Mouse (Mus musculus) liver, embryonic 13.5 days (tissue): ENCODE results near the gene Cfap73. TPM values are rescaled to one million over a fixed set of nuclear protein-coding genes. Genes with fewer than 3 reads are reported as not detected.

Source experiments
- ATAC-seq: fragments of 200-750 bp; cut with Nextera tagmentation; 2 replicates; pipeline ENCODE4 v1.8.0; 2017; ENCODE audit warnings: low read depth, mild to moderate bottlenecking, moderate number of reproducible peaks, moderate library complexity
- DNase-seq: peaks from one replicate; pipeline ENCODE4 v3.0.0; 2022
- H3K27ac ChIP-seq: fragments of 300-500 bp; sonication (generic); 2 replicates; pipeline ENCODE4 v1.5.1; 2015; ENCODE audit warnings: moderate library complexity, mild to moderate bottlenecking, inconsistent platforms
- H3K27me3 ChIP-seq: fragments of 300-500 bp; sonication (generic); 2 replicates; pipeline ENCODE4 v1.6.1; 2015; ENCODE audit warnings: mild to moderate bottlenecking, inconsistent platforms
- H3K36me3 ChIP-seq: fragments of 300-500 bp; sonication (generic); 2 replicates; pipeline ENCODE4 v1.6.1; 2015; ENCODE audit warnings: mild to moderate bottlenecking, inconsistent platforms
- H3K4me1 ChIP-seq: fragments of 300-500 bp; sonication (generic); replicated peaks from 2 replicates; pipeline ENCODE4 v1.6.1; 2015; ENCODE audit warnings: inconsistent platforms
- H3K4me2 ChIP-seq: fragments of 300-500 bp; sonication (generic); 2 replicates; pipeline ENCODE4 v1.6.1; 2015; ENCODE audit warnings: inconsistent platforms, mild to moderate bottlenecking, moderate library complexity
- H3K4me3 ChIP-seq: fragments of 300-500 bp; sonication (generic); replicated peaks from 2 replicates; pipeline ENCODE4 v1.5.1; 2015; ENCODE audit warnings: mild to moderate bottlenecking, inconsistent platforms
- H3K9ac ChIP-seq: fragments of 300-500 bp; sonication (generic); 2 replicates; pipeline ENCODE4 v1.6.1; 2015; ENCODE audit warnings: mild to moderate bottlenecking, inconsistent platforms
- H3K9me3 ChIP-seq: fragments of 300-500 bp; sonication (generic); replicated peaks from 2 replicates; pipeline ENCODE4 v1.6.1; 2016; ENCODE audit warnings: inconsistent platforms
- WGBS: fragments of 180-500 bp; shearing (Covaris S2); methylation state at CpG from one replicate; pipeline ENCODE4 v1.1.7; 2015; ENCODE audit not compliant: insufficient replicate concordance; 5-methylcytosine and 5-hydroxymethylcytosine counted together
- polyA plus RNA-seq: library from polyadenylated mRNA; unstranded; fragments of >200 nt; fragmentation: Nextera tagmentation; extraction: Ambion mirVana; gene quantifications from 2 replicates; pipeline ENCODE4 v1.2.1, GENCODE M21; 2015

The Cfap73 gene
- polyA plus RNA-seq: not detected in 2 replicates

DNA sequence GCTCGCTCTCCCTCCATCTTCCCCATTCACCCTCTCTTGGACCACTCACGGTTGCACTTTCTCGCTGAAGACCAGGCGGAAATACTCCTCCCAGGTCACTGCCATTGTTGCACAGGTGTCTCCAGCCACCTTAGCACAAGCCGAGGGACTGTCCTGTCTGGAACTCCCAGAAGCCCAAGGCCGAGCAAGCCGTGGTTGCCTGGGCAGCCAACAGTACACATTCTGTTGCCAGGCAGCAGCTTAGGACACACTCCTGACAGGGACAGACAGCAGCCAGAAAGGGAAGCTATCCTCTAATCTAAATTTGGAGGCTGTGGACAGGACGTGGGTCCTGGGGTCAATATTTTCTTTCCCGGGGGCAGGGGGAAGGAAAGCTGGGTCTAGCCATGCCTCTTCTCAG is at the start of gene Cfap73:
TSS of gene Cfap73 (minus strand) at position 105 of the 400 bp plus-strand sequence.
- ATAC-seq (no peak), DNase-seq (no peak)
- H3K36me3 ChIP-seq: no peaks in the 10 kb centered on the region
- WGBS: 41% methylated on average over 9 of the region's 9 CpGs
- no peak within 1 kb of the TSS for H3K27ac ChIP-seq
- H3K9ac ChIP-seq: no peak within 1 kb of the TSS
- H3K4me3 ChIP-seq: no peak within 1 kb of the TSS
- no peak within 1 kb of the TSS for H3K4me2 ChIP-seq
- peaks cover 49% of the 10 kb centered on the region for H3K27me3 ChIP-seq
- peaks cover 5% of the 10 kb centered on the region; the same call in 1 of the 2 replicates for H3K9me3 ChIP-seq
- no peaks in the 10 kb centered on the region for H3K4me1 ChIP-seq

DNA sequence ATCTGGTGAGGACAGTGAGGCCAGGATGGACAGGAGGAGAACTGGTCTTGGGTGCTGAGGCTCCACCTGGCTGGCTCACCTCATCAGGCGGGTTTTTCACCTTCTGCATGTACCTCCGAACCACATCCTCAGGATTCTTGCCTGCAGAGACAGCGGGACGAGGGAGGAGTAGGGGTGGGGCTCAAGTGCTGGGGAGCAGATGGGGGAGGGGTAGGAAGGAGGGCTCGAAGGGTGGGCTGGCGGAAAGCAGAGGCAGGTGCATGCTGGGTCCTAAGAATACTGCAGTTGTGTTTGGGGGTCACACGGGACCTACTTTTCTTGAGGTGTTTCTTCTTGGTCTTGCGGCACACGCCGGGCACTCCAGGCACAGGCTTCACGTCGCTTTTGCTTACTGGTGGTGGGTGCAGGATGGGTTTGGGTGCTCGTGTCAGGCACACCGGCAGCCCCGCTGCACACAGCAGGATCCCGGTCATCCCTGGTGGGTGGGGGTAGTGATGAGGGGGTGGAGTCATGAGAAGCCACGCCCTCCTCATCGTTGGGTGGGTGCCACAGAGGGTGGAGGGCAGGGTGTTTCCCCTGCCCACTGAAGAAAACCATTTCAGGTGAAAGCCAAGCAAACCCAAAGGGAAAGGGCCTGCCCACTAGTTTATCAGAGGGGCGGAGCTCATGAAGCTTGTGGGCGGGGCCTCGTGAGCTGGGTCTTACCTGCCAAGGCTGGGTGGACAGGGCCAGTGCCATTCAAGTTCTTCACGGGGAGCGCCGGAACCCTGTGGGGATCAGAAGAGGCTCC is 49.1 kb upstream of the Cfap73 start:
- no peak overlapping the region for H3K4me2 ChIP-seq
- no peak for DNase-seq

DNA sequence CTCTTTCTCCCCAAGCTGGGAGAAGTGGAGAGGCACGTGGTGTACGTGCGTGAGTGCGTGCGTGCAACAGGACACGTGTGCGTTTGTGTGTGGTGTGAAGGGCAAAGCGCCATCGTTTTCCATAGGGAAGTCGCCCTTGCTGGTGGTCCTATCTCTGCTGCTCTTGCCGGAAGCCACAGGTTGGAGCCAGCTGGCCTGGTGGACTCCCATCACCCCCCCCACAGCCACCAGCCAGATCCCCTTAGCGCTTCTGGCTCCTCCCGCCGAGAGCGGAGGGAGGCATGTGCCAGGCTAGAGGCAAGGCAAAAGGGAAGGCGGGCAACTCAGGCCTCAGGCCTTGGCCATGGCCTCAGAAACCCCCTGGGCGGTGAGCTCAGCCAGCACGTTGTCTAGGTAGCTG is 46.9 kb upstream of the Cfap73 start:
- H3K9ac ChIP-seq: no peak overlapping the region
- no peak for DNase-seq
- H3K4me3 ChIP-seq: no peak overlapping the region
- no peak overlapping the region for H3K27ac ChIP-seq
- H3K4me1 ChIP-seq: no peaks in the 10 kb centered on the region
- peaks cover 66% of the 10 kb centered on the region for H3K27me3 ChIP-seq
- no peak overlapping the region for H3K4me2 ChIP-seq
- no peaks in the 10 kb centered on the region for H3K9me3 ChIP-seq
- WGBS: 73% methylated on average over 18 of the region's 18 CpGs
- no peak for ATAC-seq
- no peaks in the 10 kb centered on the region for H3K36me3 ChIP-seq

More for the DNA sequence above, 49.1 kb upstream of the Cfap73 start:
- Histone ChIP-seq H3K36me3 (no peaks in the 10 kb centered on the region), H3K9me3 (no peaks in the 10 kb centered on the region), H3K4me3 (no peak overlapping the region), H3K4me1 (0 out of 2 replicates have a peak, but pooled peaks cover 2% of the 10 kb centered on the region), H3K27me3 (peaks cover 66% of the 10 kb centered on the region), H3K9ac (no peak overlapping the region), H3K27ac (no peak overlapping the region)
- ATAC-seq: no peak
- 10% methylated on average over 24 of the region's 24 CpGs for WGBS

DNA sequence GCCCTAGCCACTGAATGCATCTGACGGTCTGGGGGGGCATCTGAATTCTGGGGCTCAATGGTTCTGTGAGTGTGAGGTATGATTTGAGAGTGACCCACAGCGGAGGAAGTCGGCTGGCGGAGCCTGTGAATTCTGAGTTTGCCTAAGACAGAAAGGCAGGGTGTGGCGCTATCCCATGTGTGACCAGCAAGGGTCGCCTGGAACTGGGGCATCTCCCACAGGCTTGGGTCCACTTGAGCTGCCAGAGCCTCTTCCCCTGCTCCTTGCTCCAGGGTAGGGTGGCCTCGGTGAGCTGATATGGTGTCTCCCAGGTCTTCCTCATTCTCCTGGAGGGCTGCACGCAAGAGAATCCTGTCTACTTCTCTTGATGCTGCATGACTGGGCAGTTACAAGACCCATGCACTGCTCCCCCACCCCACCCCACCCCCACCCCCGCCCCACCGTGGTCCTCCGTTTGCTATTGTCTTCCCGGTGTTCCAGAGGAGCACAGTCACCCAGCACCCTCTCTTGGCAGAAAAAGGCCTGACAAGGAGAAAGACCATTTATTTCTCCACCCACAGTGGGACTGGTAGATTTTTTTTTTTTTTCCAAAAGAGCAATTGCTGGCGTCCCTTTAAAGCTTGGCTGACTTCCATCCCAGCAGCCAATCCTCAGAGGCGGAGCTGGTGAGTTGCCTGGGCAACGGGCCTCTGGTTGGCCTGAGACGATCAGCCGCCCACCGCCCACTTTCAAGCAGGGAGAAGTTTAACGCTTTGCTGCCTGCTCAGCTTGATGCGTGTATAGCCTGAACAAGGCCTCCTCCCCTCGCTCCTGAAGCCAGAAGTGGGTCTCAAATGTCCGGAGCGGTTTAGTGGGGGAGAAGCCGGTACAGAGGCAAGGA is 45.9 kb upstream of the Cfap73 start:
- peak; percentile 16 for DNase-seq
- no peak overlapping the region for H3K27ac ChIP-seq
- H3K9ac ChIP-seq: no peak overlapping the region
- no peaks in the 10 kb centered on the region for H3K9me3 ChIP-seq
- WGBS: 5% methylated on average over 24 of the region's 24 CpGs
- peak overlapping the region; percentile 32; the same call in 1 of the 2 replicates for H3K4me2 ChIP-seq
- H3K4me3 ChIP-seq: no peak overlapping the region
- ATAC-seq: peak; percentile 51
- peaks cover 58% of the 10 kb centered on the region for H3K27me3 ChIP-seq
- H3K4me1 ChIP-seq: no peaks in the 10 kb centered on the region
- no peaks in the 10 kb centered on the region for H3K36me3 ChIP-seq

DNA sequence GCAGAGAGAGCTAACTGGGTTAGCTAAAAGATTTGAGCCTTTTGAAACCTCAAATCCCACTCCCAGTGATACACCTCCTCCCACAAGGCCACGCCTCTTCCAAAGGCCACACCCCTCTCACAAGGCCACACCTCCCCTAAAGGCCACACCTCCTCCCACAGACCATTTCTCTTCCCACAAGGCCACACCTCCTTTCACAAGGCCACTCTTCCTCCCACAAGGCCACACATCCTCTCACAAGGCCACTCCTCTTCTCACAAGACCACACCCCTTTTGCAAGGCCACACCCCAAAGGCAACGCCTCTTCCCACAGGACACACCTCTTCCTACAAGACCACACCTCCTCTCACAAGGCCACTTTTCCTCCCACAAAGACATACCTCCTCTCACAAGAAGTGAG is 43.5 kb upstream of the Cfap73 start:
- Histone ChIP-seq H3K27me3 (peaks cover 34% of the 10 kb centered on the region), H3K36me3 (no peaks in the 10 kb centered on the region), H3K9me3 (no peaks in the 10 kb centered on the region), H3K4me1 (no peaks in the 10 kb centered on the region), H3K4me2 (no peak overlapping the region), H3K9ac (no peak overlapping the region), H3K27ac (no peak overlapping the region), H3K4me3 (no peak overlapping the region)
- DNase-seq (no peak), ATAC-seq (no peak)
- WGBS: 17% methylated on average over 2 of the region's 2 CpGs

DNA sequence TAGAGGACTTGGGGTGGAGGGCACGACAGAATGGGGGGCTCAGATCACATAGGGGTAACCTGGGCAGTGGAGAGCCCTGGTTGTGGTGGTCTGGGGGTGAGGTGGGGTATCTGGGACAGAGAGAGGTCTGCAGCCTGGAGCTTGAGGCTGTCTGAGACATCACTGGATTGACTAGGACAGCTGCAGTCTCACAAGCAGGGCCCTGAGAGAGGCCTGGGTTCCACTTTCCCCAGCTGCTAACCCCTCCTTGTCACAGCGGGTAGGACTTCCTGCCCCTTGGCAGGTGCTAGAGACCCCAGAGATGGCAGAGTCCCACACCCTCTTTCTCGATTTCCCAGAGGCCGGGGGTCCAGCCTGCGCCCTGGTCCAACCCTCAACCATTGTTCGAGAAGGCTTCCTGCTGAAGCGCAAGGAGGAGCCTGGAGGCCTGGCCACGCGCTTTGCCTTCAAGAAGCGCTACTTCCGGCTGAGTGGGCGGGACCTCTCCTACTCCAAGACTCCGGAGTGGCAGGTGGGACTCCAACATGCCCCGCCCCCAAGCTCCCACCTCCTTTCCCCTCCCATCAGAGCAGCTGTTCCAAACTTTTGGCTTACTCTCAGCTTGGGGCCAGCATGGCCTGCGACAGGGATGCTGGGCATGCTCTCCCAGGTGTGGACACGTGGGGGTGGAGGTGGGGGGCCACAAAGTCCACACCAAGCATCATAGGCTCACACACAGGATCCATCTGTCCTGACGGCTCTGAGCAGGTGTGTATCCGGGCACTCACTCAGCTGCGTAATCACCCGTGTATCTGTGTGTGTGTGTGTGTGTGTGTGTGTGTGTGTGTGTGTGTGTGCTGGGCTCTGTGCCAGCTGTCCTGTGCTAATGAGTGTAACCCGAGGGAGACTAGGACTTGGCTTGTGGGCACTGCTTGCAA is 40.5 kb upstream of the Cfap73 start:
- no peak for ATAC-seq
- no peak overlapping the region for H3K9ac ChIP-seq
- H3K9me3 ChIP-seq: no peaks in the 10 kb centered on the region
- peaks cover 7% of the 10 kb centered on the region for H3K27me3 ChIP-seq
- H3K36me3 ChIP-seq: no peaks in the 10 kb centered on the region
- H3K4me3 ChIP-seq: no peak overlapping the region
- no peak overlapping the region for H3K4me2 ChIP-seq
- no peaks in the 10 kb centered on the region for H3K4me1 ChIP-seq
- H3K27ac ChIP-seq: no peak overlapping the region
- whole genome bisulfite sequencing: 33% methylated on average over 21 of the region's 21 CpGs
- no peak for DNase-seq

DNA sequence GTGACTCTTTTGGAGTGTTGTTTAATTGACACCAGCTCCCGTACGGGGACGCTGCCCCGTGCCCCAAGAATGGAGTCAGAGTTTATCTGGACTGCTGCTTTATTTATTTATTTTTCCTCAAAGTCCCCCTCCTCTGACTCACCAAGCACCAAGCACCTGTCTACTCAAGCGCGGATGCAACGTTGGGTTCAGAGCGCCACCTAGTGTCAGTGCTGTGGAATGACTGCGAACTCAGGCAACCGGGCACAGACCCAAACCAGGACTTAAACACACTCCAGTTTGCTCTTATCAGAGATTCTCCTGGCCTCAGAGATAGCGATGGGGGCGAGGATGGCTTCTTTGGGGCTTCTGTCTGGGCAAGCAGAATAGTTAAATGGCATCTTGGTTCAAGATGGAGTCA is 39.6 kb upstream of the Cfap73 start:
- DNase-seq (peak; percentile 41), ATAC-seq (no peak)
- H3K27me3 ChIP-seq: no peaks in the 10 kb centered on the region; the same call in 1 of the 2 replicates
- no peaks in the 10 kb centered on the region for H3K9me3 ChIP-seq
- no peaks in the 10 kb centered on the region for H3K36me3 ChIP-seq
- H3K4me3 ChIP-seq: no peak overlapping the region
- H3K27ac ChIP-seq: no peak overlapping the region
- H3K4me2 ChIP-seq: no peak overlapping the region
- H3K4me1 ChIP-seq: no peaks in the 10 kb centered on the region
- WGBS: 7% methylated on average over 12 of the region's 12 CpGs
- no peak overlapping the region for H3K9ac ChIP-seq

DNA sequence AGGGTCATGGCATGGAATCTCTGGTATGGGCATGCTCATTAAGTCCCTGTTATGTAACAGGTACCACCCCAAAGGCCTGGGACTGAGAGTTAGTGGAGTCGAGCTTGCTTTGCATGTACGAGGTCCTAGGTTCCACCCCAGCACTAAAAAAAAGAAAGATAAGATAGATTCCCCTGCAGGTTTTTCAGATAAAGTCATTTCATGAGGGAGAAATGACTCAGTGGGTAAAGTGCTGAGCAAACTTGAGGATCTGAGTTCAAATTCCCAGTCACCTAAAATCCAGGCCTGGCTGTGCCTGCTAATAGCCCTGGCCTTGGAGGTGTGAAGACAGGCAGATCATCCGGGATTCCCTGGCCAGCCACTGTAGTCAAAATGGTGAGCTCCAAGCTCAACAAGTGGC is 37.8 kb upstream of the Cfap73 start:
- H3K27ac ChIP-seq: no peak overlapping the region
- ATAC-seq (no peak), DNase-seq (no peak)
- WGBS: 45% methylated on average over 3 of the region's 3 CpGs
- H3K9ac ChIP-seq: no peak overlapping the region
- H3K36me3 ChIP-seq: no peaks in the 10 kb centered on the region
- no peaks in the 10 kb centered on the region for H3K4me1 ChIP-seq
- no peak overlapping the region for H3K4me3 ChIP-seq
- no peak overlapping the region for H3K4me2 ChIP-seq
- H3K9me3 ChIP-seq: no peaks in the 10 kb centered on the region
- H3K27me3 ChIP-seq: peaks cover under 1% of the 10 kb centered on the region

DNA sequence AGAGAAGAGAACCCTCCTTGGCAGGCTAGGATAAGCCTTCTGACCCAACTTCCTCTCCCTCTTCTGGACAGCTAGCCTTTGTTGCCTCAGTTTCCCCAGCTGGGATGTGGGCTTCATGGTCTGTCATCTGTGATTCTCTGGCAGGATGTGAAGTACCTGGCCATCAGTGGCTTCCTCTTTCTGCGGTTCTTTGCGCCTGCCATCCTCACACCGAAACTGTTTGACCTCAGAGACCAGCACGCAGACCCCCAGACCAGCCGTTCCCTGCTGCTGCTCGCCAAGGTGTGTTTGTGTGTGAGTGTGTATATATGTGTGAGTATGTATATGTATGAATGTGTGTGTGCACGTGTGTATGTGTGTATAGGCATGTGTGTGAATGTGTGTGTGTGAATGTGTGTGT is 36.1 kb upstream of the Cfap73 start:
- no peaks in the 10 kb centered on the region for H3K36me3 ChIP-seq
- H3K4me1 ChIP-seq: no peaks in the 10 kb centered on the region
- H3K27me3 ChIP-seq: peaks cover 8% of the 10 kb centered on the region; the same call in 1 of the 2 replicates
- no peaks in the 10 kb centered on the region for H3K9me3 ChIP-seq
- DNase-seq (no peak), ATAC-seq (no peak)
- H3K4me2 ChIP-seq: no peak overlapping the region
- no peak overlapping the region for H3K9ac ChIP-seq
- 64% methylated on average over 7 of the region's 7 CpGs for WGBS
- H3K27ac ChIP-seq: no peak overlapping the region
- no peak overlapping the region for H3K4me3 ChIP-seq

DNA sequence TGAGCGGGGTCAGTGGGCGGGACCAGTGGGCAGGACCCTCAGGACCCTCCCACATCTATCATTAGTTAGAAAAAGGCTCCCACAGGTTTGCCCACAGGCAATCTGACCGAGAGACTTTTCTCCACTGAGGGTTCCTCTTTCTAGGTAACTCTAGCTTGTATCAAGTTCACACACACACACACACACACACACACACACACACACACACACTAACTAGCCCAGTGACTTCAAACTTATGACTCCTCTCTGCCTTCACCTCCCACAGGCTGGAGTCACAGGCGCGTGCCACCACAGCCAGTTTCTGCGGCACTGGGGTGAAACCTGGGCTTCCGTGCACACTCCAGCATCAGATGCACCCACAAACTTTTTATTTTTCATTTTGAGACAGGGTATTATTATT is 34.7 kb upstream of the Cfap73 start:
- Histone ChIP-seq H3K27ac (no peak overlapping the region), H3K4me1 (no peaks in the 10 kb centered on the region), H3K4me3 (no peak overlapping the region), H3K9me3 (no peaks in the 10 kb centered on the region), H3K36me3 (no peaks in the 10 kb centered on the region), H3K4me2 (no peak overlapping the region), H3K27me3 (peaks cover 8% of the 10 kb centered on the region; the same call in 1 of the 2 replicates), H3K9ac (no peak overlapping the region)
- ATAC-seq: no peak
- DNase-seq: no peak
- 50% methylated on average over 7 of the region's 7 CpGs for WGBS

DNA sequence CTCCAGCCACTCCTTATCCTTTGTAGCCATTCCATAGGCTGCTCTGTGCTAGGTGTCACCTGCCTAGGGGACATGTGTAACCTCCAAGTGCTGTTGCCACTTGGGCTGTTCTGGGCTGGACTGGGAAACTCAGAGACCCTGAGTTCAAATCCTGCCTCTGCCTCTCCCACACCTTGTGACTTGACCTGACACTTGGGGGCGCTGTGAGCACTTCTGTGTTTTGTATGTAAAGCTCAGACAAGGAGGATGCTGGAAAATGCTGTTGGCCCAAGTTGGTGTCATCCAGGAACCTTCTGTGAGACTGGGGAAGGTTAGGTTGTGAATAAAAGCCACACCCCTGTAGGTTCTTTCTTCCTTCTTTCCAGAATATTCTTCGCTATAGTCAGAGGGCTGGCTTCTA is 30.9 kb upstream of the Cfap73 start:
- Histone ChIP-seq H3K4me1 (no peaks in the 10 kb centered on the region), H3K9me3 (no peaks in the 10 kb centered on the region), H3K9ac (no peak overlapping the region), H3K4me3 (no peak overlapping the region), H3K4me2 (no peak overlapping the region), H3K27me3 (peaks cover 18% of the 10 kb centered on the region), H3K27ac (no peak overlapping the region), H3K36me3 (no peaks in the 10 kb centered on the region)
- no peak for ATAC-seq
- 46% methylated on average over 2 of the region's 2 CpGs for WGBS
- DNase-seq: no peak
